12 mouse cellular contexts compared by ENCODE assay signal in genomic region chr10:22843440-22844361, GRCm38 (mm10). TPM values are rescaled to one million over a fixed set of nuclear protein-coding genes. Genes with fewer than 3 reads are reported as not detected.
DNase-seq lines count a peak whose midpoint lies in the region; ATAC-seq lines count a peak whose summit lies in the region.
"Had no signal": no experiment of that assay in that cellular context is flagged by ENCODE, and none has a peak within 500 bp of the region (broad histone marks: within the 10 kb centered on the region; RNA-seq: fewer than 3 reads in every experiment).

No protein-coding gene starts in this region.

- H3K4me3 ChIP-seq in hindbrain, embryonic 11.5 days (ENCODE audit: low read depth, low read length): no peak overlapping the region
- no peak overlapping the region for H3K4me3 ChIP-seq in hindbrain, embryonic 16.5 days (ENCODE audit: low read length)
- H3K4me3 ChIP-seq in forebrain, embryonic 16.5 days (replicated peaks; ENCODE audit: low read length): no peak overlapping the region
- H3K4me3 ChIP-seq: erythroblast, embryonic 14.5 days; myocyte had no signal

- no peak overlapping the region for H3K9ac ChIP-seq in hindbrain, embryonic 11.5 days (ENCODE audit: low read depth, low read length)
- no peak overlapping the region for H3K9ac ChIP-seq in hindbrain, embryonic 16.5 days (ENCODE audit: low read depth, low read length)
- no peak overlapping the region for H3K9ac ChIP-seq in forebrain, embryonic 16.5 days (replicated peaks; ENCODE audit: low read depth, low read length)

- peak; percentile 52 for DNase-seq in hindbrain, embryonic 11.5 days (ENCODE audit: low spot score)
- DNase-seq in embryo, embryonic 10 days (ENCODE audit: low spot score): peak; percentile 51
- peak; percentile 53 for DNase-seq in neural tube, embryonic 10.5 days (ENCODE audit: extremely low spot score, low spot score)
- no peak for DNase-seq in ovary, postnatal 36 days (ENCODE audit: low spot score)
- no peak for DNase-seq in left cerebral cortex, postnatal 10 days (ENCODE audit: extremely low spot score in 1 of 2, low spot score in 2 of 2)
- no peak for DNase-seq in kidney, adult 18-20 months
- DNase-seq: heart, postnatal 36 days had no signal

- under 1% methylated on average over 26 of the region's 26 CpGs for WGBS in hindbrain, embryonic 11.5 days
- WGBS in hindbrain, embryonic 16.5 days: 2% methylated on average over 26 of the region's 26 CpGs
- WGBS in forebrain, embryonic 16.5 days: under 1% methylated on average over 26 of the region's 26 CpGs

- no peak overlapping the region; the same call in 1 of the 2 replicates for H3K4me2 ChIP-seq in hindbrain, embryonic 11.5 days (replicated peaks; ENCODE audit: low read depth, low read length)
- no peak overlapping the region for H3K4me2 ChIP-seq in hindbrain, embryonic 16.5 days (ENCODE audit: low read length)
- H3K4me2 ChIP-seq in forebrain, embryonic 16.5 days (ENCODE audit: low read length): no peak overlapping the region

- no peak overlapping the region for H3K27ac ChIP-seq in hindbrain, embryonic 11.5 days (ENCODE audit: low read depth, low read length)
- H3K27ac ChIP-seq in hindbrain, embryonic 16.5 days (ENCODE audit: low read depth, low read length): no peak overlapping the region
- no peak overlapping the region for H3K27ac ChIP-seq in forebrain, embryonic 16.5 days (ENCODE audit: low read length)

- ATAC-seq in hindbrain, embryonic 11.5 days (ENCODE audit: low FRiP score): no peak
- ATAC-seq in hindbrain, embryonic 16.5 days: no peak
- peak; percentile 20; the same call in 1 of the 2 replicates for ATAC-seq in forebrain, embryonic 16.5 days

- H3K9me3 ChIP-seq in hindbrain, embryonic 11.5 days (ENCODE audit: control insufficient read depth, low read length): no peaks in the 10 kb centered on the region
- H3K9me3 ChIP-seq in hindbrain, embryonic 16.5 days (ENCODE audit: control insufficient read depth, low read length): no peaks in the 10 kb centered on the region
- no peaks in the 10 kb centered on the region for H3K9me3 ChIP-seq in forebrain, embryonic 16.5 days (ENCODE audit: control insufficient read depth, low read length)
- H3K9me3 ChIP-seq: G1E had no signal

- intact Hi-C loops in left cerebral cortex, postnatal 10 days (cut with DNase I): loop anchor here (2.0 kb wide), 1 partner anchor 25 kb away; no protein-coding TSS in a partner anchor

- H3K36me3 ChIP-seq in hindbrain, embryonic 11.5 days (ENCODE audit: control insufficient read depth, insufficient read depth, low read length): no peaks in the 10 kb centered on the region
- H3K36me3 ChIP-seq in hindbrain, embryonic 16.5 days (ENCODE audit: control insufficient read depth, insufficient read depth, low read length): no peaks in the 10 kb centered on the region
- no peaks in the 10 kb centered on the region for H3K36me3 ChIP-seq in forebrain, embryonic 16.5 days (ENCODE audit: control insufficient read depth, insufficient read depth)
- H3K36me3 ChIP-seq: G1E had no signal

- H3K4me1 ChIP-seq in hindbrain, embryonic 11.5 days (replicated peaks; ENCODE audit: control insufficient read depth, insufficient read depth, low read length): no peaks in the 10 kb centered on the region
- H3K4me1 ChIP-seq in hindbrain, embryonic 16.5 days (ENCODE audit: control insufficient read depth, insufficient read depth, low read depth, low read length): no peaks in the 10 kb centered on the region; the same call in 1 of the 2 replicates
- peaks cover 4% of the 10 kb centered on the region for H3K4me1 ChIP-seq in forebrain, embryonic 16.5 days (replicated peaks; ENCODE audit: control insufficient read depth, insufficient read depth, low read length)

- peaks cover 52% of the 10 kb centered on the region for H3K27me3 ChIP-seq in hindbrain, embryonic 11.5 days (ENCODE audit: control insufficient read depth, insufficient read depth, low read length)
- peaks cover 35% of the 10 kb centered on the region for H3K27me3 ChIP-seq in hindbrain, embryonic 16.5 days (replicated peaks; ENCODE audit: control insufficient read depth, insufficient read depth, low read length)
- peaks cover 56% of the 10 kb centered on the region for H3K27me3 ChIP-seq in forebrain, embryonic 16.5 days (replicated peaks; ENCODE audit: control insufficient read depth, insufficient read depth, low read length)

RNA-seq across cellular contexts. Expression of gene Tcf21, which starts 23.7 kb away (rescaled TPM):
- polyA plus RNA-seq in hindbrain, embryonic 11.5 days (2014; fragmentation: Nextera tagmentation; extraction: Ambion mirVana): 0.26 and 0.50 TPM in 2 replicates
- polyA plus RNA-seq in hindbrain, embryonic 16.5 days (2015; fragmentation: Nextera tagmentation; extraction: Ambion mirVana): 1.5 and 1.9 TPM in 2 replicates
- 0.22 and 0.71 TPM in 2 replicates for polyA plus RNA-seq in forebrain, embryonic 16.5 days (2015; fragmentation: Nextera tagmentation; extraction: Ambion mirVana)
- total RNA-seq in left cerebral cortex, postnatal 10 days (2021): not detected
- total RNA-seq: G1E had no signal
- polyA plus RNA-seq: erythroblast, embryonic 14.5 days; G1E; myocyte had no signal

Comparison
In these comparisons a context has a peak if more than half of its experiments do, and no peak if none do; other contexts are left out.
1. DNase-seq: peak in hindbrain, embryonic 11.5 days (single experiment), embryo, embryonic 10 days (single experiment) and neural tube, embryonic 10.5 days (single experiment); none in ovary, postnatal 36 days (single experiment), left cerebral cortex, postnatal 10 days (0 of 2) and kidney, adult 18-20 months (single experiment).